Comparison of ENCODE assay signal across 25 mouse cellular contexts in genomic region chr11:58815676-58816075, GRCm38 (mm10). TPM values are rescaled to one million over a fixed set of nuclear protein-coding genes. Genes with fewer than 3 reads are reported as not detected.
"Had no signal": no experiment of that assay in that cellular context is flagged by ENCODE, and none has a peak within 500 bp of the region (broad histone marks: within the 10 kb centered on the region; RNA-seq: fewer than 3 reads in every experiment).

No protein-coding gene starts in this region.

- H3K9me3 ChIP-seq: neural tube, embryonic 12.5 days; neural tube, embryonic 13.5 days; neural tube, embryonic 15.5 days; stomach, embryonic 15.5 days had no signal

- DNase-seq: retina, postnatal 1 day; right cerebral cortex, adult 18-20 months; right cerebral cortex, postnatal 14 days; right cerebral cortex, postnatal 25 days; right cerebral cortex, postnatal 4 days; spleen, adult 18-20 months; thymus, adult 18-20 months; thymus, adult 2 months; thymus, postnatal 14 days; thymus, postnatal 25 days; thymus, postnatal 36 days; thymus, postnatal 4 days had no signal

- H3K4me3 ChIP-seq: neural tube, embryonic 12.5 days; neural tube, embryonic 13.5 days; neural tube, embryonic 15.5 days; stomach, embryonic 15.5 days had no signal

- H3K4me1 ChIP-seq: neural tube, embryonic 12.5 days; neural tube, embryonic 13.5 days; neural tube, embryonic 15.5 days; stomach, embryonic 15.5 days had no signal

- H3K4me2 ChIP-seq: neural tube, embryonic 12.5 days; neural tube, embryonic 13.5 days; neural tube, embryonic 15.5 days; stomach, embryonic 15.5 days had no signal

- H3K9ac ChIP-seq: neural tube, embryonic 12.5 days; neural tube, embryonic 13.5 days; neural tube, embryonic 15.5 days; stomach, embryonic 15.5 days had no signal

- H3K27me3 ChIP-seq: neural tube, embryonic 12.5 days; neural tube, embryonic 13.5 days; neural tube, embryonic 15.5 days; stomach, embryonic 15.5 days had no signal

- H3K36me3 ChIP-seq: neural tube, embryonic 12.5 days; neural tube, embryonic 13.5 days; neural tube, embryonic 15.5 days; stomach, embryonic 15.5 days had no signal

- H3K27ac ChIP-seq: neural tube, embryonic 12.5 days; neural tube, embryonic 13.5 days; neural tube, embryonic 15.5 days; stomach, embryonic 15.5 days; stomach, postnatal 0 days had no signal

RNA-seq across cellular contexts. Expression of gene Olfr313, which starts 0.9 kb away (rescaled TPM):
- total RNA-seq: neutrophil, adult 5-6 weeks had no signal
- polyA plus RNA-seq: neural tube, embryonic 12.5 days; neural tube, embryonic 13.5 days; neural tube, embryonic 14.5 days; neural tube, embryonic 15.5 days; small intestine, adult 2 months; spleen, adult 2 months; stomach, embryonic 14.5 days; stomach, embryonic 15.5 days; stomach, embryonic 16.5 days; stomach, postnatal 0 days; thymus, adult 2 months had no signal

RNA-seq across cellular contexts. Expression of gene Olfr312, which starts 13.4 kb away (rescaled TPM):
- total RNA-seq: neutrophil, adult 5-6 weeks had no signal
- polyA plus RNA-seq: neural tube, embryonic 12.5 days; neural tube, embryonic 13.5 days; neural tube, embryonic 14.5 days; neural tube, embryonic 15.5 days; small intestine, adult 2 months; spleen, adult 2 months; stomach, embryonic 14.5 days; stomach, embryonic 15.5 days; stomach, embryonic 16.5 days; stomach, postnatal 0 days; thymus, adult 2 months; urinary bladder, adult 2 months had no signal

RNA-seq across cellular contexts. Expression of gene Fam183b, which starts 13.9 kb away (rescaled TPM):
- total RNA-seq: neutrophil, adult 5-6 weeks had no signal
- polyA plus RNA-seq: spleen, adult 2 months had no signal

RNA-seq across cellular contexts. Expression of gene Olfr311, which starts 23.4 kb away (rescaled TPM):
- total RNA-seq: neutrophil, adult 5-6 weeks had no signal
- polyA plus RNA-seq: neural tube, embryonic 12.5 days; neural tube, embryonic 13.5 days; neural tube, embryonic 14.5 days; neural tube, embryonic 15.5 days; small intestine, adult 2 months; spleen, adult 2 months; stomach, embryonic 14.5 days; stomach, embryonic 15.5 days; stomach, embryonic 16.5 days; stomach, postnatal 0 days; testis, adult 2 months; thymus, adult 2 months; urinary bladder, adult 2 months had no signal
